Comparison of ENCODE assay signal across 8 mouse cellular contexts in the genomic region with DNA sequence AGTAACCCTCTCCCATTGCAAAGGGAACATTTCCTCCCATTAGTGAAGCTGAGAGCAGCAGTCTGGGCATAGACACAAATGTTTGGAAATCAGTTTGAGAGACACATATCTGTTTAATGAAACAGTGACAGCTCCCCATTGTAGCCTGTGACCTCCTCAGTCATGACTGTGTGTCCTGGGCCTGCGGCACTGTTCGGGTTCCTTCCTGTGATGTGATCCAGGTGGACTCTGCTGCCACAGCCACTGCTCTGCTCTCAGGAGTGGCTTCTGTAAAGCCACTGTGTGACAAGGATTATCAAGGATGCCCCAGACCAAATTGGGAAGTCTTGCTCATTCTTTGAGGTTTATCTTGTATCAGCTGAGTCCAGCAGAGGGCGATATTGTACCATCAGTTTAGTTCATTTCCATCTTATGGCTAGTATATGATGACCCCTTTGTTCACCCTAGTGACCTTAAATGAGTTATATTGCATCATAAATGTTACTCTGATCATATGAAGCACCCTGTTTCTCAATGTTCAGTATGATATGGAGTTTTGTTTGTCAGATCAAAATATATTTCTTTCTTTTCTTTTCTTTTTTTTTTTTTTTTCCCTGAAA. TPM values are rescaled to one million over a fixed set of nuclear protein-coding genes. Genes with fewer than 3 reads are reported as not detected.
A peak's percentile ranks its signal among the peaks of the same experiment; 100 is the strongest.
DNase-seq lines count a peak whose midpoint lies in the region; ATAC-seq and TF ChIP-seq lines count a peak whose summit lies in the region.

No protein-coding gene starts in this region.

- no peak overlapping the region for H3K9ac ChIP-seq in intestine, postnatal 0 days (ENCODE audit: low read depth, low read length)
- no peak overlapping the region for H3K9ac ChIP-seq in limb, embryonic 14.5 days (ENCODE audit: low read depth, low read length, severe bottlenecking)

- H3K4me1 ChIP-seq in intestine, postnatal 0 days (replicated peaks; ENCODE audit: control insufficient read depth, insufficient read depth, low read length): no peaks in the 10 kb centered on the region
- no peaks in the 10 kb centered on the region for H3K4me1 ChIP-seq in limb, embryonic 14.5 days (ENCODE audit: control insufficient read depth, insufficient read depth, low read length)
- no peaks in the 10 kb centered on the region for H3K4me1 ChIP-seq in thymus, adult 2 months (replicated peaks; ENCODE audit: control insufficient read depth, insufficient read depth, low read length)

- 0 out of 2 replicates have a peak, but pooled peaks have one; percentile 33 for ATAC-seq in intestine, postnatal 0 days
- ATAC-seq in limb, embryonic 14.5 days (ENCODE audit: low FRiP score, low read depth): no peak
- peak; percentile 80 for ATAC-seq in monocyte, adult 5-6 weeks (replicated peaks; ENCODE audit: insufficient number of reproducible peaks, low FRiP score, low TSS enrichment, poor library complexity, severe bottlenecking)

- H3K4me2 ChIP-seq in intestine, postnatal 0 days (replicated peaks; ENCODE audit: low read depth): no peak overlapping the region
- no peak overlapping the region for H3K4me2 ChIP-seq in limb, embryonic 14.5 days (replicated peaks; ENCODE audit: low read depth, low read length, severe bottlenecking)

- no peak overlapping the region for H3K4me3 ChIP-seq in intestine, postnatal 0 days (ENCODE audit: low read depth, low read length)
- H3K4me3 ChIP-seq in limb, embryonic 14.5 days (replicated peaks; ENCODE audit: low read length): no peak overlapping the region
- H3K4me3 ChIP-seq in thymus, adult 2 months (ENCODE audit: control insufficient read depth, insufficient read depth, low read length): no peak overlapping the region

- H3K36me3 ChIP-seq in intestine, postnatal 0 days (ENCODE audit: control insufficient read depth, insufficient read depth): peaks cover 46% of the 10 kb centered on the region
- peaks cover 79% of the 10 kb centered on the region for H3K36me3 ChIP-seq in limb, embryonic 14.5 days (ENCODE audit: control insufficient read depth, insufficient read depth, low read length)
- H3K36me3 ChIP-seq in thymus, adult 2 months (ENCODE audit: control insufficient read depth, insufficient read depth, low read length): peaks cover 11% of the 10 kb centered on the region

- H3K27ac ChIP-seq in intestine, postnatal 0 days (ENCODE audit: low read depth, low read length): no peak overlapping the region
- no peak overlapping the region for H3K27ac ChIP-seq in limb, embryonic 14.5 days (replicated peaks; ENCODE audit: low read depth, low read length)
- no peak overlapping the region for H3K27ac ChIP-seq in thymus, adult 2 months (ENCODE audit: control insufficient read depth, insufficient read depth, low read length)

- no peaks in the 10 kb centered on the region for H3K9me3 ChIP-seq in intestine, postnatal 0 days (ENCODE audit: control insufficient read depth)
- no peaks in the 10 kb centered on the region for H3K9me3 ChIP-seq in limb, embryonic 14.5 days (ENCODE audit: control insufficient read depth, low read length)

- H3K27me3 ChIP-seq in intestine, postnatal 0 days (replicated peaks; ENCODE audit: control insufficient read depth, insufficient read depth, low read length): no peaks in the 10 kb centered on the region
- H3K27me3 ChIP-seq in limb, embryonic 14.5 days (ENCODE audit: control insufficient read depth, insufficient read depth, low read length): no peaks in the 10 kb centered on the region
- no peaks in the 10 kb centered on the region for H3K27me3 ChIP-seq in thymus, adult 2 months (ENCODE audit: control insufficient read depth, insufficient read depth, low read length)

- WGBS in intestine, postnatal 0 days: 34% methylated on average over 3 of the region's 3 CpGs
- 55% methylated on average over 3 of the region's 3 CpGs for WGBS in limb, embryonic 14.5 days
- WGBS in thymus, adult 2 months: 55% methylated on average over 3 of the region's 3 CpGs

- no peak for TF ChIP-seq POLR2A in limb, embryonic 14.5 days (IDR thresholded peaks at IDR 0.05; ENCODE audit: borderline replicate concordance, extremely low read depth, insufficient read depth, insufficient read length)
- no peak for TF ChIP-seq POLR2A in thymus, adult 2 months (IDR thresholded peaks at IDR 0.05; ENCODE audit: control insufficient read depth, extremely low read depth, insufficient read depth, low read length, poor library complexity)

- peak; percentile 86 for TF ChIP-seq CTCF in intestine, postnatal 0 days (IDR thresholded peaks at IDR 0.05; ENCODE audit: low read depth)
- no peak for TF ChIP-seq CTCF in thymus, adult 2 months (IDR thresholded peaks at IDR 0.05; ENCODE audit: borderline replicate concordance, control insufficient read depth, extremely low read depth, insufficient read depth, low read length, poor library complexity)

- peak; percentile 58 for DNase-seq in urinary bladder, postnatal 14 days (ENCODE audit: low spot score)
- no peak for DNase-seq in urinary bladder, postnatal 10 days (ENCODE audit: low spot score)
- DNase-seq in c-Kit-positive CD71-positive TER-119-positive erythroid progenitor cells, embryonic 14.5 days (ENCODE audit: low spot score): peak; percentile 70
- DNase-seq in forelimb bud, embryonic 11.5 days (ENCODE audit: low read depth, low spot score): peak; percentile 76
- DNase-seq in limb, embryonic 14.5 days (ENCODE audit: low spot score): peak; percentile 82
- peak; percentile 68 for DNase-seq in thymus, adult 2 months

RNA-seq across cellular contexts. Expression of a gene that starts 13.4 kb away (rescaled TPM):
- polyA plus RNA-seq in intestine, postnatal 0 days (2015; fragmentation: Nextera tagmentation; extraction: Ambion mirVana): 29.7 and 36.1 TPM in 2 replicates
- 13.0 and 15.2 TPM in 2 replicates for polyA plus RNA-seq in limb, embryonic 14.5 days (2012; rRNA removed)
- polyA plus RNA-seq in limb, embryonic 14.5 days (2014; fragmentation: Nextera tagmentation; extraction: Ambion mirVana): 36.3 and 44.4 TPM in 2 replicates
- 20.2 to 47.0 TPM (median 26.3 TPM) in 3 replicates for total RNA-seq in monocyte, adult 5-6 weeks (2017)
- polyA plus RNA-seq in thymus, adult 2 months (2012; rRNA removed): 7.5 and 9.1 TPM in 2 replicates

RNA-seq across cellular contexts. Expression of a gene that starts 13.7 kb away (rescaled TPM):
- polyA plus RNA-seq in intestine, postnatal 0 days (2015; fragmentation: Nextera tagmentation; extraction: Ambion mirVana): 9.0 and 9.6 TPM in 2 replicates
- polyA plus RNA-seq in limb, embryonic 14.5 days (2012; rRNA removed): 12.2 and 14.4 TPM in 2 replicates
- 23.5 and 23.8 TPM in 2 replicates for polyA plus RNA-seq in limb, embryonic 14.5 days (2014; fragmentation: Nextera tagmentation; extraction: Ambion mirVana)
- total RNA-seq in monocyte, adult 5-6 weeks (2017): 13.1 to 31.1 TPM (median 20.7 TPM) in 3 replicates
- polyA plus RNA-seq in thymus, adult 2 months (2012; rRNA removed): 4.8 and 5.0 TPM in 2 replicates

RNA-seq across cellular contexts. Expression of a gene that starts 45.7 kb away (rescaled TPM):
- polyA plus RNA-seq in intestine, postnatal 0 days (2015; fragmentation: Nextera tagmentation; extraction: Ambion mirVana): 12.4 and 13.9 TPM in 2 replicates
- polyA plus RNA-seq in limb, embryonic 14.5 days (2012; rRNA removed): 8.6 and 10.6 TPM in 2 replicates
- polyA plus RNA-seq in limb, embryonic 14.5 days (2014; fragmentation: Nextera tagmentation; extraction: Ambion mirVana): 22.1 and 22.4 TPM in 2 replicates
- 16.1 to 36.8 TPM (median 19.1 TPM) in 3 replicates for total RNA-seq in monocyte, adult 5-6 weeks (2017)
- polyA plus RNA-seq in thymus, adult 2 months (2012; rRNA removed): 2.3 and 3.4 TPM in 2 replicates
